Mouse (Mus musculus) myocyte (in vitro differentiated cells): ENCODE measurements around the gene Arhgef18. TPM values are rescaled to one million over a fixed set of nuclear protein-coding genes. Genes with fewer than 3 reads are reported as not detected.

Experiments
- H3K27me3 ChIP-seq: one replicate; pipeline ENCODE4 v1.6.1; 2011; ENCODE audit not compliant: control insufficient read depth, insufficient read depth, insufficient read length
- H3K36me3 ChIP-seq: one replicate; pipeline ENCODE4 v1.6.1; 2011; ENCODE audit not compliant: control insufficient read depth, insufficient read depth
- H3K4me2 ChIP-seq: one replicate; pipeline ENCODE4 v1.6.1; 2011; ENCODE audit warnings: low read depth, control low read depth
- H3K4me3 ChIP-seq: one replicate; pipeline ENCODE4 v1.5.1; 2011; ENCODE audit warnings: mild to moderate bottlenecking, control low read depth, moderate library complexity
- H3K79me2 ChIP-seq: one replicate; pipeline ENCODE4 v1.6.1; 2011; ENCODE audit not compliant: control insufficient read depth, insufficient read depth
- H3ac ChIP-seq: one replicate; pipeline ENCODE4 v1.6.1; 2011; ENCODE audit not compliant: control insufficient read depth, insufficient read length
- CEBPB ChIP-seq: IDR thresholded peaks from 2 replicates; pipeline ENCODE4 v1.6.1; 2011; ENCODE audit warnings: mild to moderate bottlenecking, moderate library complexity; ENCODE audit not compliant: poor library complexity, insufficient read depth, severe bottlenecking
- E2F4 ChIP-seq: IDR thresholded peaks from one replicate; pipeline ENCODE4 v1.6.1; 2011; ENCODE audit warnings: mild to moderate bottlenecking, control low read depth, moderate library complexity; ENCODE audit not compliant: insufficient read depth
- MAX ChIP-seq: IDR thresholded peaks from one replicate; pipeline ENCODE4 v1.6.1; 2011; ENCODE audit warnings: low read depth, mild to moderate bottlenecking, control low read depth
- MYOD1 ChIP-seq, 3 experiments: IDR thresholded peaks; one replicate each; pipeline ENCODE4 v1.6.1; 2011; ENCODE audit warnings: control low read depth in 2 of 3, low read depth in 2 of 3, mild to moderate bottlenecking in 2 of 3, moderate library complexity in 1 of 3; ENCODE audit not compliant: insufficient read length in 2 of 3, control insufficient read depth in 1 of 3
- MYOG ChIP-seq, 3 experiments: IDR thresholded peaks; one replicate each; pipeline ENCODE4 v1.6.1; 2011; ENCODE audit warnings: control low read depth in 2 of 3, low read depth in 2 of 3, mild to moderate bottlenecking in 2 of 3; ENCODE audit not compliant: insufficient read length in 2 of 3, control insufficient read depth in 1 of 3, insufficient read depth in 1 of 3
- POLR2A ChIP-seq: IDR thresholded peaks from one replicate; pipeline ENCODE4 v1.6.1; 2011; ENCODE audit warnings: low read depth, mild to moderate bottlenecking, control low read depth, moderate library complexity; ENCODE audit not compliant: insufficient read length
- POLR2AphosphoS2 ChIP-seq: IDR thresholded peaks from one replicate; pipeline ENCODE4 v1.6.1; 2011; ENCODE audit warnings: low read depth, control low read depth; ENCODE audit not compliant: insufficient read length
- REST ChIP-seq: IDR thresholded peaks from one replicate; pipeline ENCODE4 v1.6.1; 2011; ENCODE audit warnings: mild to moderate bottlenecking, control low read depth, moderate library complexity; ENCODE audit not compliant: insufficient read depth, insufficient read length
- SRF ChIP-seq: IDR thresholded peaks from one replicate; pipeline ENCODE4 v1.6.1; 2011; ENCODE audit warnings: low read depth; ENCODE audit not compliant: control insufficient read depth, insufficient read length
- TCF12 ChIP-seq: IDR thresholded peaks from one replicate; pipeline ENCODE4 v1.6.1; 2011; ENCODE audit warnings: mild to moderate bottlenecking, control low read depth; ENCODE audit not compliant: poor library complexity, insufficient read depth, severe bottlenecking
- TCF3 ChIP-seq: IDR thresholded peaks from one replicate; pipeline ENCODE4 v1.6.1; 2011; ENCODE audit warnings: low read depth, control low read depth; ENCODE audit not compliant: insufficient read length
- USF1 ChIP-seq: IDR thresholded peaks from one replicate; pipeline ENCODE4 v1.6.1; 2011; ENCODE audit warnings: low read depth, mild to moderate bottlenecking, control low read depth, moderate library complexity
- polyA plus RNA-seq: library from polyadenylated mRNA; unstranded; fragments of >200 nt; fragmentation: generic; extraction: Trizol; gene quantifications from one replicate; pipeline ENCODE4 v1.2.1, GENCODE M21; 2012; ENCODE audit warnings: missing spikeins

Arhgef18 gene
- polyA plus RNA-seq, 1 experiment: 10.7 TPM

DNA sequence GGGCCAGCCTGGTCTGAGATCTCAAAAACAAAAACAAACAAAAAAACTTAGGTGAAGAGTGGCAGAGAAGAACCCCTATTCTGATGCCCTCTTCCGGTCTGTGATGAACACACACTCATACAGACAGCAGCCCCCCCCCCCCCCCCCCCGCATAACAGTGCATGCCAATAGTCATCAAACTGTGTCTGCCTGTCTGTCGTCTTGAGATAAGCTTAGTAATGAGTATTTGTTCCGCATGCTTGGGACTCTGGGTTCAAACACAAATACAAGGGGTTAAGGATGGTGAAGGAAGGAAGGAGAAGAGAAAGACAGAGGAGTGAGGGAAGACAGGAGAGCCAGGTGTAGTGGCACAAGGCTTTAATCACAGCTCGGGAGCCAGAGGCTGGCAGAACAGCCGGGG is 43.7 kb downstream of the Arhgef18 start:
- H3K36me3 ChIP-seq: peaks cover 29% of the 10 kb centered on the region
- no peaks in the 10 kb centered on the region for H3K79me2 ChIP-seq

DNA sequence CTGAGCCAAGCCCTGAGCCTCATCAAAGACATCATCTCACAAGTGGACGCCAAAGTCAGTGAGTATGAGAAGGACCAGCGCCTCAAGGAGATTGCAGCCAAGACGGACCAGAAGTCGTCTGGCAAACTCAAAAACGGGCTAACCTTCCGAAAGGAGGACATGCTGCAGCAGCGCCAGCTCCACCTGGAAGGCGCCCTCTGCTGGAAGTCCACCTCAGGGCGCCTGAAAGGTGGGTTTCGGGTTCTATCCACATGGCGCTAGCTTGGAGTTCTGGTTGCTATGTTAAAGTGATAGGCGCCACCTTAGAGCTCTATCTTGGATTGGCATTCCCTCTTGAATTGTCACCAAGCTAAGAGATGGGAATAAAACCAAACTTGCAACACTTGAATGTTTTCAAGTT is 46.7 kb downstream of the Arhgef18 start:
- Histone ChIP-seq H3ac (no peak overlapping the region), H3K27me3 (no peaks in the 10 kb centered on the region), H3K79me2 (no peaks in the 10 kb centered on the region), H3K4me2 (no peak overlapping the region), H3K36me3 (peaks cover 27% of the 10 kb centered on the region), H3K4me3 (no peak overlapping the region)
- TF ChIP-seq MYOG (IDR thresholded peaks at IDR 0.05; ENCODE audit: control insufficient read depth in 1 of 3, insufficient read depth in 1 of 3, insufficient read length in 2 of 3, low read depth in 2 of 3) (no peak), MYOD1 (IDR thresholded peaks at IDR 0.05; ENCODE audit: control insufficient read depth in 1 of 3, insufficient read length in 2 of 3, low read depth in 2 of 3) (no peak), SRF (no peak), POLR2A (no peak), POLR2AphosphoS2 (no peak), USF1 (no peak), CEBPB (no peak), TCF12 (no peak), REST (no peak), TCF3 (no peak)

More for the DNA sequence above, 43.7 kb downstream of the Arhgef18 start:
- Histone ChIP-seq H3ac (no peak overlapping the region), H3K27me3 (no peaks in the 10 kb centered on the region), H3K4me2 (no peak overlapping the region), H3K4me3 (no peak overlapping the region)
- TF ChIP-seq TCF3: no peak
- TF ChIP-seq TCF12: no peak
- TF ChIP-seq POLR2A: no peak
- no peak for TF ChIP-seq E2F4
- no peak for TF ChIP-seq SRF
- no peak for TF ChIP-seq MYOG (IDR thresholded peaks at IDR 0.05; ENCODE audit: control insufficient read depth in 1 of 3, insufficient read depth in 1 of 3, insufficient read length in 2 of 3, low read depth in 2 of 3)
- no peak for TF ChIP-seq CEBPB
- TF ChIP-seq USF1: no peak
- TF ChIP-seq MAX: no peak
- no peak for TF ChIP-seq POLR2AphosphoS2

DNA sequence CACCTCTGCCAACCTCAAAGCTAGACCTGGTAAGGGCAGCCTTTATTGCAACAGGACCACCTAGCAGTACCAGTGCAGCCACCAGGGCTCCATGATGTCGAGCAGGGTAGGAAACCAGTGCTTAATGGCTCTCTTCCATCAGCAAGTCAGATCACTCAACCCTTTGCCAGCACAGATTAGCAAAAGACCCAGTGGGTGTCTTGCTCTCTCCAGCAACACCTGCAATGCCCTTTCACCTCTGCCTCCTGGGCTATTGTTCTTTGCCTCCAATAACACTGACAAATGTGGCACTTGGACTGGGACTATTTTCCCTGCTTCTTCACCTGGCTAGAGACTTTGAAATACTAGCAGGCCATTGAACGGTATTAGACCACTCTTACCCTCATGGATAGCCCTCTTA is 56.4 kb downstream of the Arhgef18 start:
- Histone ChIP-seq H3K79me2 (no peaks in the 10 kb centered on the region), H3K4me3 (no peak overlapping the region), H3ac (no peak overlapping the region), H3K36me3 (peaks cover 9% of the 10 kb centered on the region), H3K4me2 (no peak overlapping the region), H3K27me3 (no peaks in the 10 kb centered on the region)
- TF ChIP-seq MAX (no peak), USF1 (no peak), REST (no peak), POLR2A (no peak), E2F4 (no peak), SRF (no peak), TCF12 (no peak), POLR2AphosphoS2 (no peak), MYOG (IDR thresholded peaks at IDR 0.05; ENCODE audit: control insufficient read depth in 1 of 3, insufficient read depth in 1 of 3, insufficient read length in 2 of 3, low read depth in 2 of 3) (no peak), TCF3 (no peak), CEBPB (no peak), MYOD1 (IDR thresholded peaks at IDR 0.05; ENCODE audit: control insufficient read depth in 1 of 3, insufficient read length in 2 of 3, low read depth in 2 of 3) (no peak)

DNA sequence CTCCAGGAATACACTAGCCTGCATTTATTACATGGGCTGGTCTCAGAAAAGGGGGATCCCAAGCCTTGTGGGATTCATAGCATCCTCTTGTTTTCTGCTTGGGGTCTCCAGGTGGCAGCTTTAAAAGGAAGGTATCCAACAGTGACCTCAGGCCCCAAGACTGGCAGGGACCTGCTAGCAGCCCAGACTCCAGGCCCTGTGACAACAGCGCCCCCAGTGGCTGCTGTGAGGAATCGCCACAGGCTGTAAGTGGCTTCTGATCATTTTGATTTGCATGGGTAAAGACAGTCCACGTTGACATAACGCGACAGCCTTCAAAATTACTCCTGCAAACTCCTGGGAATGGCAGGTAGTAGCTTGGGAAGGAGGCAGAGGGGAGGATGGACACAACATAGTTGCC is 57.9 kb downstream of the Arhgef18 start:
- Histone ChIP-seq H3K4me2 (no peak overlapping the region), H3K36me3 (peaks cover 12% of the 10 kb centered on the region), H3K27me3 (no peaks in the 10 kb centered on the region), H3K79me2 (no peaks in the 10 kb centered on the region), H3ac (no peak overlapping the region), H3K4me3 (no peak overlapping the region)
- TF ChIP-seq MYOG (IDR thresholded peaks at IDR 0.05; ENCODE audit: control insufficient read depth in 1 of 3, insufficient read depth in 1 of 3, insufficient read length in 2 of 3, low read depth in 2 of 3) (no peak), TCF12 (no peak), TCF3 (no peak), MYOD1 (IDR thresholded peaks at IDR 0.05; ENCODE audit: control insufficient read depth in 1 of 3, insufficient read length in 2 of 3, low read depth in 2 of 3) (no peak), MAX (no peak), POLR2A (no peak), POLR2AphosphoS2 (no peak), E2F4 (no peak), CEBPB (no peak), REST (no peak), USF1 (no peak), SRF (no peak)

DNA sequence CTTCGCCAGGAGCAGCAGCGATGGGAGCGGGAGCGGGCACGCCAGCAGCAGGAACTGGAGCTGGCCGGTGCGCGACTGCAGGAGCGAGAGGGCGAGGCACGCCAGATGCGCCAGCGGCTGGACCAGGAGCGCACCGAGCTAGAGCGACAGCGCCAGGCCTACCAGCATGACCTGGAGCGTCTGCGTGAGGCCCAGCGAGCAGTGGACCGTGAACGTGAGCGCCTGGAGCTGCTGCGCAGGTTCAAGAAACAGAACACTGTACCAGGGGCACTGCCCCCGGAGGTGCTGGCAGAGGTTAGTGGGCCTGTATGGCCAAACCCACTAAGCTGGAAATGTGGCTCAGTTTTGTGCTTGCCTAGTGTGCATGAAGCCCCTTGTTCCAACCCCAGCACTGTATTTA is 59.2 kb downstream of the Arhgef18 start:
- TF ChIP-seq MAX (no peak), TCF12 (no peak), POLR2A (no peak), MYOG (IDR thresholded peaks at IDR 0.05; ENCODE audit: control insufficient read depth in 1 of 3, insufficient read depth in 1 of 3, insufficient read length in 2 of 3, low read depth in 2 of 3) (no peak), CEBPB (no peak), TCF3 (no peak), E2F4 (no peak), SRF (no peak), REST (no peak), USF1 (no peak), POLR2AphosphoS2 (no peak), MYOD1 (IDR thresholded peaks at IDR 0.05; ENCODE audit: control insufficient read depth in 1 of 3, insufficient read length in 2 of 3, low read depth in 2 of 3) (no peak)

More for the DNA sequence above, 59.2 kb downstream of the Arhgef18 start:
- no peak overlapping the region for H3ac ChIP-seq
- H3K79me2 ChIP-seq: no peaks in the 10 kb centered on the region
- no peaks in the 10 kb centered on the region for H3K27me3 ChIP-seq
- no peak overlapping the region for H3K4me2 ChIP-seq
- H3K4me3 ChIP-seq: no peak overlapping the region
- H3K36me3 ChIP-seq: peaks cover 12% of the 10 kb centered on the region
